Mouse (Mus musculus): ENCODE results near the gene Skap1.

DNA sequence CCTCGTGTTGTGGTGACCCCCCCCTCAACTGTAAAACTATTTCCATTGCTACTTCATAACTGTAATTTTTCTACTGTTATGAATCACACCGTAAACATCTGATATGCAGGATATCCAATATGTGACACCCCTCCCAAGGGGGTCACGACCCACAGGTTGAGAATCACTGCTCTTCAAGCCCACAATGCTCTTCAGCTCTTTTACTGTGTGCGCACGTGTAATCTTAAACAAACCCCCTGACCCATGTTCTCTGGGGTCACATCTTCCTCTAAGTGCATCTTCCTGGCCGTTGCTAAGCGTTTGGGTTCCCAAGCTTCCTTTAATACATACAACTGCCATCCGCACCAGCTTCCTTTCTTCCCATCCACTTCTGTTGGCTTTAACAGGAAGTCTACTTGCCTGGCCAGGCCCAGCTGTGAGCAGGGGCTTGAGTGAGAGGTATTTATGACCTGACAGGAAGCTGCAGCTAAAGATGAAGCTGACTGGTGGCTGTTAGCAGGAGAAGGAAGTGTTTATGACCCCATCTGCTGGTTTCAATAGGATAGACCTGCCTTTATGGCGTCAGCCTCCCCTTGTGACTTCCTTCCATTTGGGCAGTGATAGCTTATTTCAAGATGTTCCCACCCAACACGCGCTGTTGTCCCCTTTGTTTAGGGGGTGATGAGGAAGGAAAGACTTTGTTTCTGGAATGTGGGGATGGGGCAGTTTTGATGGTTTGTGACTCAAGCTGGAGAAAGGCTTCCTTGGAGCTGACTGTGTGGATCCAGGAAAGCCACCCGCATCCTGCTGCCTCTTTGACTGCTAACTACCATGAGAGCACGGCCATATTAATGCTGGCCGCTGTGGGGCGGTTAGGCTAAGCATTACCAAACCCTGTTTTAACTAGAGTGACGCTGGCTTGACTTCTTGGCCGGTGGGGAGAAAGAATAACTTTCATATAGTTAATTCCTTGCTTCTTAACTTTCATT is 178.1 kb downstream of the Skap1 start:
- TF ChIP-seq CTCF (IDR thresholded peaks at IDR 0.05; ENCODE audit: control insufficient read depth, insufficient read depth, low read length) (no peak), POLR2A (IDR thresholded peaks at IDR 0.05; ENCODE audit: borderline replicate concordance, control insufficient read depth, low read depth, low read length) (no peak)
